Mouse (Mus musculus): Measurements from ENCODE around the gene Stox2. TPM values are rescaled to one million over a fixed set of nuclear protein-coding genes. Genes with fewer than 3 reads are reported as not detected.
A peak's percentile ranks its signal among the peaks of the same experiment; 100 is the strongest.

Stox2 gene
- polyA plus RNA-seq, 1 experiment from 2014 or later = 25.1 TPM

GRCm38 (mm10) chr8:47305880-47306279, 140.3 kb downstream of the Stox2 start:
- no peak overlapping the region for H3K27ac ChIP-seq
- H3K9me3 ChIP-seq = no peaks in the 10 kb centered on the region
- no peaks in the 10 kb centered on the region for H3K4me1 ChIP-seq
- WGBS = 96% methylated on average over 5 of the region's 5 CpGs
- no peak for DNase-seq (ENCODE audit: extremely low spot score, low spot score)
- no peak overlapping the region for H3K4me3 ChIP-seq
- H3K27me3 ChIP-seq (ENCODE audit: poor library complexity, severe bottlenecking) = no peaks in the 10 kb centered on the region
- H3K36me3 ChIP-seq (replicated peaks) = no peaks in the 10 kb centered on the region

- no peaks in the 10 kb centered on the region for H3K36me3 ChIP-seq (replicated peaks)
- no peaks in the 10 kb centered on the region for H3K27me3 ChIP-seq (ENCODE audit: poor library complexity, severe bottlenecking)
- no peak for DNase-seq (ENCODE audit: extremely low spot score, low spot score)
- WGBS = 91% methylated on average over 3 of the region's 3 CpGs
- H3K4me1 ChIP-seq = no peaks in the 10 kb centered on the region
- no peak overlapping the region for H3K27ac ChIP-seq
- no peak overlapping the region for H3K4me3 ChIP-seq
- no peaks in the 10 kb centered on the region for H3K9me3 ChIP-seq
Observed at GRCm38 (mm10) chr8:47298460-47298859, 147.7 kb downstream of the Stox2 start.

- peak overlapping the region; percentile 99 for H3K27ac ChIP-seq
- H3K4me3 ChIP-seq = peak overlapping the region; percentile 94
- peaks cover 4% of the 10 kb centered on the region for H3K36me3 ChIP-seq (replicated peaks)
- peaks cover 52% of the 10 kb centered on the region for H3K4me1 ChIP-seq
- H3K9me3 ChIP-seq = no peaks in the 10 kb centered on the region
- H3K27me3 ChIP-seq (ENCODE audit: poor library complexity, severe bottlenecking) = no peaks in the 10 kb centered on the region
- DNase-seq (ENCODE audit: extremely low spot score, low spot score) = peak; percentile 24
- WGBS = 8% methylated on average over 6 of the region's 6 CpGs
Observed at GRCm38 (mm10) chr8:47289641-47290040, 156.5 kb downstream of the Stox2 start.

GRCm38 (mm10) chr8:47288866-47289541, 157.2 kb downstream of the Stox2 start:
- Histone ChIP-seq H3K36me3 (replicated peaks) (peaks cover 4% of the 10 kb centered on the region), H3K27me3 (ENCODE audit: poor library complexity, severe bottlenecking) (no peaks in the 10 kb centered on the region), H3K27ac (peak overlapping the region; percentile 99), H3K9me3 (no peaks in the 10 kb centered on the region), H3K4me1 (peaks cover 58% of the 10 kb centered on the region), H3K4me3 (peak overlapping the region; percentile 94)
- WGBS = under 1% methylated on average over 86 of the region's 97 CpGs
- DNase-seq (ENCODE audit: extremely low spot score, low spot score) = peak; percentile 81

DNA sequence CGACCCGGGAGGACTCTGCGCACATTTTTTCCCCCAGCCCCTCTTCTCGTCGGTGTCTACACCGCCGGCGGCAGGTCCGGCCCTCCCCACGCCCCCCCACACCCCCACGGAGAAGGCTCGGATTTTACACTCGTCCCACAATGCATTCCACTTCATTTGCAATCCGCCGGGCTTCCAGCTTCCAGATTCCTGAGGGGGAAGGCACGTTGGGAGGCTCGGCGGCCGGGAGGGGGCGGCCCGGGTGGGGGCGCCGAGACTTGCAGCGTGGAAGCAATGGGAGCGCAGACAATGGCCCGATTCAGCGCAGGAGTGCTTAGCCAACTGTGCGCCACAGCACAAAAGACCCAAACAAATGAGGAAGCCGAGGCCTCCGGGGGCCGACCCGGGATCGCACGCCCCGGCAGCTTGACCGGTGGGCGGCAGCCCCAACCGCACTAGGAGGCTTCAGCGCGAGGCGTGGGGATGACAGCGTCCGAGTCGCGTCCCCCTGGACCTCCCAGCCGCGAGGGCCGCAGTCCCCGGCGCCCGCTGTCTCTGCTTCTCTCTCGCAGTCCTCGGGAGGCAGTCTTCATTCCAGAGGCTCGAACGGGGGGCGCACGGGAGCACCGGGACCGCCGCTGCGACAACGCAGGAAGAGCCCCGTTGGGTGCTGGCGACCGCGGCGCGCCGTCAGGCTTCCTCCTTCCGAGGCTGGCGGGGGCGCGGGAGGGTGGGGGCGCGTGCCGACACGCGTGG, 157.9 kb downstream of the Stox2 start:
- peak; percentile 81 for DNase-seq (ENCODE audit: extremely low spot score, low spot score)
- H3K9me3 ChIP-seq = no peaks in the 10 kb centered on the region
- H3K27me3 ChIP-seq (ENCODE audit: poor library complexity, severe bottlenecking) = no peaks in the 10 kb centered on the region
- H3K4me3 ChIP-seq = peak overlapping the region; percentile 94
- WGBS = under 1% methylated on average over 78 of the region's 78 CpGs
- H3K27ac ChIP-seq = peak overlapping the region; percentile 99
- H3K36me3 ChIP-seq (replicated peaks) = peaks cover 4% of the 10 kb centered on the region
- H3K4me1 ChIP-seq = peaks cover 65% of the 10 kb centered on the region

GRCm38 (mm10) chr8:47287641-47288130, 158.5 kb downstream of the Stox2 start:
- no peaks in the 10 kb centered on the region for H3K27me3 ChIP-seq (ENCODE audit: poor library complexity, severe bottlenecking)
- H3K9me3 ChIP-seq = no peaks in the 10 kb centered on the region
- peak; percentile 68 for DNase-seq (ENCODE audit: extremely low spot score, low spot score)
- H3K4me1 ChIP-seq = peaks cover 71% of the 10 kb centered on the region
- peak overlapping the region; percentile 94 for H3K4me3 ChIP-seq
- peak overlapping the region; percentile 99 for H3K27ac ChIP-seq
- WGBS = under 1% methylated on average over 33 of the region's 33 CpGs
- H3K36me3 ChIP-seq (replicated peaks) = peaks cover 4% of the 10 kb centered on the region

DNA sequence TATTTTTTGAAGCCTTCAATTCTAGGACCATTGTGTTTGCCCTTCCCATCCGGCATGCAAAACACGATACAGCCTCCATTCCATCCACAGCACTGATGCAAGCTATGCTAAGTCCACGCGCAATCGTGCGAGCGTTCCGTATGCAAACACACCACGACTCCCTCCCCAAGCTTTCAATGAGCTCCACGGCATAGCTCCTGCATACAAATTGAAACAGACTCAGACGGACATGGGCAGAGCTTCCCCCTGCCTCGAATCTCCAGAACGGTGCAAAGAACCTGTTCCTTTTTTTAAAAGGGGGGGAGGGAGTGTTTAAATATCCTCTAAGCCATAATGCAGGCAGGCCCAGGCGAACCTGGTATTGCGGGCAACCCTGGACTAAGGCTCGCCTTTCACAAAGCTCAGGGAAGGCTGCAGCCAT, 159.0 kb downstream of the Stox2 start:
- WGBS = under 1% methylated on average over 16 of the region's 16 CpGs
- peaks cover 76% of the 10 kb centered on the region for H3K4me1 ChIP-seq
- peak; percentile 48 for DNase-seq (ENCODE audit: extremely low spot score, low spot score)
- H3K27ac ChIP-seq = peak overlapping the region; percentile 99
- peak overlapping the region; percentile 94 for H3K4me3 ChIP-seq
- no peaks in the 10 kb centered on the region for H3K27me3 ChIP-seq (ENCODE audit: poor library complexity, severe bottlenecking)
- H3K36me3 ChIP-seq (replicated peaks) = peaks cover 7% of the 10 kb centered on the region
- H3K9me3 ChIP-seq = no peaks in the 10 kb centered on the region

DNA sequence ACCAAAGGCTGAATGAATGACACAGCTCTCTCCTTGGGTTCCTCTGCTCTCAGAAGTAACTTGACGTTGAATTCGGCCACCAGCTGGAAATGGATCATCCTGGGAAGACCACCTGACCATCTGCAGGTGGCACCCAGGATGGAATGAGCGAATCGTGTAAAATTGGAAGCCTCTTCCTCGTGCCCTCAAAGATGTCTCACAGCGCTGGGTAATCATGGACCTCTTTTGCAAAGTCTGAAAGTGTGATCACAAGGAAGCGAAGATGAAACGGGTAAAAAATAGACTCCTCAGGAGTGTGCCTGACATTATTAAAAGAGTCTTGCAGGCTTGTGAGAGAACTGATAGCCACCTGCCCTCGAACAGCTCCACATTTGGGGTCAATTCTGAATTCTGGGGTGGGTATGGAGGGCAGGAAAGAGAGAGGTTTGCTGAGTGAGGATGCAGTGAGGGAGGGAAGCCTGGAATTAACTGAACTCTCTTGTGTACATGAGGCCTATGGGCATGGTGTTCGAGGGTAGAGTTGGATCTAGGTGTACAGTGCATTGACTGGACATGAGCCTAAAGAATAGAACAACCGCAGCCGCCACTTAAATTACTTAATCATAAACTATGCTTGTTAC, 160.0 kb downstream of the Stox2 start:
- Histone ChIP-seq H3K4me1 (peaks cover 81% of the 10 kb centered on the region), H3K27ac (peak overlapping the region; percentile 99), H3K27me3 (ENCODE audit: poor library complexity, severe bottlenecking) (no peaks in the 10 kb centered on the region), H3K36me3 (replicated peaks) (peaks cover 17% of the 10 kb centered on the region), H3K4me3 (peak overlapping the region; percentile 94), H3K9me3 (no peaks in the 10 kb centered on the region)
- no peak for DNase-seq (ENCODE audit: extremely low spot score, low spot score)
- 66% methylated on average over 12 of the region's 12 CpGs for WGBS

GRCm38 (mm10) chr8:47285435-47285834, 160.7 kb downstream of the Stox2 start:
- Histone ChIP-seq H3K9me3 (no peaks in the 10 kb centered on the region), H3K36me3 (replicated peaks) (peaks cover 24% of the 10 kb centered on the region), H3K27ac (peak overlapping the region; percentile 99; the same call in 1 of the 2 replicates), H3K4me3 (peak overlapping the region; percentile 94), H3K4me1 (peaks cover 81% of the 10 kb centered on the region), H3K27me3 (ENCODE audit: poor library complexity, severe bottlenecking) (no peaks in the 10 kb centered on the region)
- no peak for DNase-seq (ENCODE audit: extremely low spot score, low spot score)
- WGBS = 66% methylated on average over 6 of the region's 6 CpGs

DNA sequence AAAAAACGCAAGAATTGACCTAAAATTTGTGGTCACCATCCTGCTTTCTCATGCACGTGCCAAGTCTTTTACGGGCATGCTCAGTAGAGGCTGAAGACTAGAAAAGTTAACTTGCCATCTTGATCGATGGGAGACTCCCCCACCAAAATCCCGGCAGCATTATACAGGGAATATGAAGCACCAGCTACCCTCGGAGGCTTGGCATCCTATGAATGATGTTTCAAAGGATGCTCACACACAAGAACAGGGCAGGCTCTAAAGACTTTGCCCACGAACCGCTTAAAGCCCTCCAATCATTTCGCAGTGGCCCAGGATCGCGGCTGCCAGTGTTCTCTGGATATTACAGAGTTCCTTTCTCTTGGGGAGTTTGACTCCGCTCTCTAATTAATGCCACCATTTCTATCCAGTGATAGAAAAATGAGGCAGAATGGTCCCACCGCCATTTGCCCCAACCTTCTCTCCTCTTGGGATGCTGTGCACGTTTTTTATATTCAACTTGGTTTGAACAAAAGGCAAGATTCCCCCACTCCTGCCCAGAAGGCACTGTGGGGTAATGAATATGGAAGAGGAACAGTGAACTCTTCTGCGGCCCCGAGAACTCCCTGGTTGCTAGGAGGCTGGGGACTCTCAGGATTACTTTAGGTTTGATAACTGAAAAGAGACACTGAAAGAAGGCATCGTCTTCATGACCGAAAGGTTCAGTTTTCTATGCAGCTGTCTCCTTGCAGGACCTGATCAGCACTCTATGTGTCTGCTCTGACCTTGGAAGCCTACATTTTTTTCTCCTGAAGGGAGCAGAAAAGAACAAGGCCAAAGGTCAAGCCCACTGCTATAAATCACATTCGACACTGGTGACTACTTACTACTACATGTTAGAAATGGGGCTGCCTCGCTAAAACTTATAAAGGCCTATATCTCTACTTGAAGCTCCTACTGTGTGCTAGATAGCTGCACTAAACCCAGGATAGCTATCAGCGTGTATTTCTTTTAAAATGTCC, 161.5 kb downstream of the Stox2 start:
- peak; percentile 22 for DNase-seq (ENCODE audit: extremely low spot score, low spot score)
- Histone ChIP-seq H3K4me1 (peaks cover 81% of the 10 kb centered on the region), H3K9me3 (no peaks in the 10 kb centered on the region), H3K27me3 (ENCODE audit: poor library complexity, severe bottlenecking) (no peaks in the 10 kb centered on the region), H3K27ac (peak overlapping the region; percentile 63), H3K4me3 (peak overlapping the region; percentile 94), H3K36me3 (replicated peaks) (peaks cover 28% of the 10 kb centered on the region)
- WGBS = 67% methylated on average over 21 of the region's 21 CpGs

GRCm38 (mm10) chr8:47279898-47280297, 166.3 kb downstream of the Stox2 start:
- Histone ChIP-seq H3K4me3 (no peak overlapping the region), H3K4me1 (peaks cover 78% of the 10 kb centered on the region), H3K27me3 (ENCODE audit: poor library complexity, severe bottlenecking) (no peaks in the 10 kb centered on the region), H3K27ac (no peak overlapping the region), H3K36me3 (replicated peaks) (peaks cover 28% of the 10 kb centered on the region), H3K9me3 (no peaks in the 10 kb centered on the region)
- 85% methylated on average over 10 of the region's 10 CpGs for WGBS
- DNase-seq (ENCODE audit: extremely low spot score, low spot score) = no peak

GRCm38 (mm10) chr8:47278211-47278610, 168.0 kb downstream of the Stox2 start:
- H3K27me3 ChIP-seq (ENCODE audit: poor library complexity, severe bottlenecking) = no peaks in the 10 kb centered on the region
- no peak overlapping the region for H3K4me3 ChIP-seq
- no peak for DNase-seq (ENCODE audit: extremely low spot score, low spot score)
- 80% methylated on average over 3 of the region's 3 CpGs for WGBS
- no peak overlapping the region for H3K27ac ChIP-seq
- H3K36me3 ChIP-seq (replicated peaks) = peaks cover 41% of the 10 kb centered on the region
- H3K9me3 ChIP-seq = no peaks in the 10 kb centered on the region
- H3K4me1 ChIP-seq = peaks cover 61% of the 10 kb centered on the region

All from forebrain, embryonic 10.5 days (tissue).